Mouse (Mus musculus) kidney, postnatal 0 days (tissue): ENCODE measurements at regions not wholly inside any gene's neighbourhood (a gene's known extent, or its start where the extent isn't known, plus 50 kb on each side); places are given as distances from the start of the nearest gene placed in this dataset. TPM values are rescaled to one million over a fixed set of nuclear protein-coding genes. Genes with fewer than 3 reads are reported as not detected.

Source experiments
- ATAC-seq: fragments of 200-750 bp; cut with Nextera tagmentation; replicated peaks from 2 replicates; pipeline ENCODE4 v1.8.0; 2017; ENCODE audit warnings: low read depth, moderate number of reproducible peaks, moderate TSS enrichment, moderate library complexity; ENCODE audit not compliant: low FRiP score
- DNase-seq: peaks from one replicate; pipeline ENCODE4 v3.0.0-alpha.2; 2016; ENCODE audit warnings: low spot score
- H3K27ac ChIP-seq: fragments of 300-500 bp; sonication (generic); 2 replicates; pipeline ENCODE4 v1.5.1; 2014; ENCODE audit warnings: mild to moderate bottlenecking
- H3K27me3 ChIP-seq: fragments of 300-500 bp; sonication (generic); 2 replicates; pipeline ENCODE4 v1.6.1; 2014; ENCODE audit warnings: low read length, mixed read lengths; ENCODE audit not compliant: insufficient read depth
- H3K36me3 ChIP-seq: fragments of 300-500 bp; sonication (generic); 2 replicates; pipeline ENCODE4 v1.6.1; 2014; ENCODE audit warnings: low read length, mixed read lengths; ENCODE audit not compliant: insufficient read depth
- H3K4me1 ChIP-seq: fragments of 300-500 bp; sonication (generic); replicated peaks from 2 replicates; pipeline ENCODE4 v1.6.1; 2014; ENCODE audit warnings: antibody characterized with exemption, low read length, mixed read lengths; ENCODE audit not compliant: insufficient read depth
- H3K4me2 ChIP-seq: fragments of 300-500 bp; sonication (generic); 2 replicates; pipeline ENCODE4 v1.6.1; 2014; ENCODE audit warnings: mild to moderate bottlenecking, low read length, moderate library complexity, mixed read lengths
- H3K4me3 ChIP-seq: fragments of 300-500 bp; sonication (generic); replicated peaks from 2 replicates; pipeline ENCODE4 v1.5.1; 2014; ENCODE audit warnings: low read depth, low read length
- H3K9ac ChIP-seq: fragments of 300-500 bp; sonication (generic); 2 replicates; pipeline ENCODE4 v1.6.1; 2014; ENCODE audit warnings: low read depth, low read length
- H3K9me3 ChIP-seq: fragments of 300-500 bp; sonication (generic); replicated peaks from 2 replicates; pipeline ENCODE4 v1.6.1; 2016; ENCODE audit warnings: low read length, inconsistent platforms, mixed read lengths
- CTCF ChIP-seq: IDR thresholded peaks from 2 replicates; pipeline ENCODE4 v1.5.1; 2016; ENCODE audit warnings: antibody characterized with exemption, low read depth, mild to moderate bottlenecking, moderate library complexity
- WGBS: fragments of 180-500 bp; shearing (Covaris S2); extraction: QIAGEN DNeasy Blood & Tissue Kit; methylation state at CpG from one replicate; pipeline ENCODE4 v1.1.7; 2014; 5-methylcytosine and 5-hydroxymethylcytosine counted together
- microRNA-seq: library from miRNA; unstranded; fragments of <30 nt; microRNA quantifications from one replicate; pipeline ENCODE4, GENCODE M21; 2016

GRCm38 (mm10) chr1:168501375-168502169 is 69.5 kb upstream of the Pbx1 start:
- Histone ChIP-seq H3K36me3 (no peaks in the 10 kb centered on the region), H3K9me3 (no peaks in the 10 kb centered on the region)
- no peak for ATAC-seq

DNA sequence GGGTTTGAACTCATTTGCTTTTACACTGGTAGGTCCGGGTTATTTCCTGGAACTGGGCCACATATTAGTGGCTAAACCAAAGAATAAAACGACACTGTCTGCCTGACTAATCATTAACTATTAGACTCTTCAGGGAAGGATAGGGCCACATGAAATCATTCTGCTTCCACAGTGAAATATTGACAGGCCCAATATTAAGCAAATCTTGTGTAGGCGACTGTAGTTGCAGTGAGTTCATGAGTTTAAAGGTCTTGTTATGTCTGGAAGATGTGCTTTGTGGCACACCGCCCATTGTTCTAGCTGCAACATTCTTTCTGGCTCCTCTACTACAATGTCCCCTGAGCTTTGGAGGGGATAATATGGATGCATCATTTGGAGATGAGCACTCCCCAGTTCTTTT is 65.7 kb upstream of the Pbx1 start:
- Histone ChIP-seq H3K4me2 (no peak overlapping the region), H3K9me3 (no peaks in the 10 kb centered on the region), H3K4me1 (0 out of 2 replicates have a peak, but pooled peaks cover 5% of the 10 kb centered on the region), H3K27me3 (no peaks in the 10 kb centered on the region), H3K9ac (no peak overlapping the region), H3K36me3 (no peaks in the 10 kb centered on the region), H3K4me3 (no peak overlapping the region), H3K27ac (no peak overlapping the region)
- no peak for TF ChIP-seq CTCF
- 62% methylated on average over 4 of the region's 4 CpGs for WGBS
- no peak for DNase-seq
- ATAC-seq, result no peak

More at GRCm38 (mm10) chr1:168501375-168502169, 69.5 kb upstream of the Pbx1 start:
- no peak for TF ChIP-seq CTCF
- Histone ChIP-seq H3K9ac (no peak overlapping the region), H3K4me3 (no peak overlapping the region), H3K27ac (no peak overlapping the region), H3K4me1 (0 out of 2 replicates have a peak, but pooled peaks cover 5% of the 10 kb centered on the region), H3K27me3 (no peaks in the 10 kb centered on the region), H3K4me2 (no peak overlapping the region)
- DNase-seq, result peak; percentile 25
- WGBS, result 15% methylated on average over 4 of the region's 4 CpGs

- no peak overlapping the region for H3K4me2 ChIP-seq
- H3K9me3 ChIP-seq, result no peaks in the 10 kb centered on the region
- no peak for ATAC-seq
- H3K36me3 ChIP-seq, result no peaks in the 10 kb centered on the region
- H3K4me1 ChIP-seq, result no peaks in the 10 kb centered on the region
- H3K27me3 ChIP-seq, result no peaks in the 10 kb centered on the region
- peak; percentile 25 for DNase-seq
- no peak overlapping the region for H3K9ac ChIP-seq
- H3K27ac ChIP-seq, result no peak overlapping the region
- no peak overlapping the region for H3K4me3 ChIP-seq
- TF ChIP-seq CTCF, result no peak
- 61% methylated on average over 13 of the region's 13 CpGs for WGBS
Measured at GRCm38 (mm10) chr1:168495687-168496527, 63.8 kb upstream of the Pbx1 start.

- H3K4me2 ChIP-seq, result no peak overlapping the region
- H3K9ac ChIP-seq, result no peak overlapping the region
- no peak for TF ChIP-seq CTCF
- no peaks in the 10 kb centered on the region for H3K9me3 ChIP-seq
- no peak for ATAC-seq
- no peaks in the 10 kb centered on the region for H3K27me3 ChIP-seq
- no peaks in the 10 kb centered on the region for H3K4me1 ChIP-seq
- DNase-seq, result no peak
- WGBS, result 82% methylated on average over 7 of the region's 7 CpGs
- no peaks in the 10 kb centered on the region for H3K36me3 ChIP-seq
- H3K27ac ChIP-seq, result no peak overlapping the region
- H3K4me3 ChIP-seq, result no peak overlapping the region
Measured at GRCm38 (mm10) chr1:168487492-168487891, 55.4 kb upstream of the Pbx1 start.

DNA sequence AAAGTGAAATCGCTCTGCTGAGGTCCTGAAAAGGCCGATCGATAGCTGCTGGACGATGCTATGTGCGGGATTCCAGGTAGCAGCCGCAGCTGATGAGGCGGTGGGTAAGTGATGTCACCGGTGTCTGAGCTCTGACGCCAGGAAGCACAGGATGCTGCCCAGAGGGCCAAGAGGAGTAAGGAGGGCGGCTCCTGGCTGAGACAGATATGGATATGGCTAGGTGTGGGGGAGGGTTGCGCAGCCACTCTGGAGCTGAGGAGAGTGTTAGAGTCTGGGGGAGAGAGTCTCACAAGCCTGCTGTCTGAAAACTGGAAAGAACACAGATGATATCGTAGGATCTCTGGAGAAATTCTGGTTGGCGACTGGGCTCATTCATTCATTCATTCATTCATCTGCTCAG is 51.6 kb upstream of the Pbx1 start:
- DNase-seq (no peak), ATAC-seq (no peak)
- Histone ChIP-seq H3K27ac (no peak overlapping the region), H3K27me3 (no peaks in the 10 kb centered on the region), H3K4me1 (no peaks in the 10 kb centered on the region), H3K4me3 (no peak overlapping the region), H3K9me3 (no peaks in the 10 kb centered on the region), H3K9ac (no peak overlapping the region), H3K36me3 (no peaks in the 10 kb centered on the region), H3K4me2 (no peak overlapping the region)
- 72% methylated on average over 13 of the region's 13 CpGs for WGBS
- TF ChIP-seq CTCF, result no peak

Small RNAs in the stretch of these regions (microRNA-seq; reads per million reads assigned to microRNA genes)
- gene Mir6348, result not detected
- gene Mir6354, result not detected
